Mouse (Mus musculus) lung, adult 2 months (tissue): ENCODE measurements at regions not wholly inside any gene's neighbourhood (a gene's known extent, or its start where the extent isn't known, plus 50 kb on each side); places are given as distances from the start of the nearest gene placed in this dataset.

Experiments
- DNase-seq: peaks from one replicate; pipeline ENCODE4 v3.0.0; 2022
- H3K4me1 ChIP-seq: fragments of 200-500 bp; 2 replicates; pipeline ENCODE4 v1.6.1; 2011; ENCODE audit warnings: low read length; ENCODE audit not compliant: control insufficient read depth, insufficient read depth
- H3K4me3 ChIP-seq: fragments of 200-500 bp; replicated peaks from 2 replicates; pipeline ENCODE3; 2011; ENCODE audit warnings: low read depth, mild to moderate bottlenecking, control low read depth, low read length; ENCODE audit errors: extremely low read depth
- CTCF ChIP-seq: fragments of 200-500 bp; IDR thresholded peaks from 2 replicates; pipeline ENCODE4 v1.5.1; 2011; ENCODE audit warnings: mild to moderate bottlenecking, low read length, control low read depth; ENCODE audit not compliant: insufficient read depth
- POLR2A ChIP-seq: fragments of 200-500 bp; IDR thresholded peaks from 2 replicates; pipeline ENCODE4 v1.6.1; 2011; ENCODE audit warnings: low read depth, mild to moderate bottlenecking, control low read depth, low read length, borderline replicate concordance; ENCODE audit errors: extremely low read depth
- WGBS: fragments of 180-500 bp; shearing (Covaris S2); methylation state at CpG from one replicate; pipeline ENCODE4 v1.1.7; 2018; 5-methylcytosine and 5-hydroxymethylcytosine counted together

GRCm38 (mm10) chr3:147443691-147443960 is 591.5 kb downstream of the Ttll7 start:
- DNase-seq = no peak
- H3K4me1 ChIP-seq = no peaks in the 10 kb centered on the region
- H3K4me3 ChIP-seq = no peak overlapping the region
- TF ChIP-seq POLR2A (no peak), CTCF (no peak)

- TF ChIP-seq CTCF (no peak), POLR2A (no peak)
- Histone ChIP-seq H3K4me3 (no peak overlapping the region), H3K4me1 (no peaks in the 10 kb centered on the region)
- WGBS = 88% methylated on average over 10 of the region's 10 CpGs
- DNase-seq = no peak
Observed at GRCm38 (mm10) chr3:147444005-147444763, 592.0 kb downstream of the Ttll7 start.

GRCm38 (mm10) chr3:147445066-147445844 is 593.1 kb downstream of the Ttll7 start:
- Histone ChIP-seq H3K4me3 (no peak overlapping the region), H3K4me1 (no peaks in the 10 kb centered on the region)
- WGBS = 80% methylated on average over 5 of the region's 5 CpGs
- TF ChIP-seq POLR2A (no peak), CTCF (no peak)
- DNase-seq = no peak

GRCm38 (mm10) chr3:147445884-147446283 is 593.7 kb downstream of the Ttll7 start:
- TF ChIP-seq POLR2A (no peak), CTCF (no peak)
- WGBS = 76% methylated on average over 8 of the region's 8 CpGs
- DNase-seq = no peak
- Histone ChIP-seq H3K4me1 (no peaks in the 10 kb centered on the region), H3K4me3 (no peak overlapping the region)

GRCm38 (mm10) chr3:147452176-147452575 is 600.0 kb downstream of the Ttll7 start:
- H3K4me3 ChIP-seq = no peak overlapping the region
- DNase-seq = no peak
- H3K4me1 ChIP-seq = no peaks in the 10 kb centered on the region
- 66% methylated on average over 4 of the region's 4 CpGs for WGBS
- TF ChIP-seq POLR2A = no peak
- no peak for TF ChIP-seq CTCF

GRCm38 (mm10) chr3:147455383-147455782 is 603.2 kb downstream of the Ttll7 start:
- WGBS = 81% methylated on average over 3 of the region's 3 CpGs
- TF ChIP-seq CTCF = no peak
- TF ChIP-seq POLR2A = no peak
- H3K4me3 ChIP-seq = no peak overlapping the region

GRCm38 (mm10) chr3:147456294-147456693 is 604.1 kb downstream of the Ttll7 start:
- DNase-seq = no peak
- no peak for TF ChIP-seq POLR2A
- TF ChIP-seq CTCF = no peak
- WGBS = 82% methylated on average over 4 of the region's 4 CpGs
- H3K4me3 ChIP-seq = no peak overlapping the region
- H3K4me1 ChIP-seq = no peaks in the 10 kb centered on the region

More at GRCm38 (mm10) chr3:147455383-147455782, 603.2 kb downstream of the Ttll7 start:
- no peaks in the 10 kb centered on the region for H3K4me1 ChIP-seq
- DNase-seq = no peak

GRCm38 (mm10) chr3:147458115-147458514 is 605.9 kb downstream of the Ttll7 start:
- no peak for DNase-seq
- TF ChIP-seq CTCF (no peak), POLR2A (no peak)
- 47% methylated on average over 4 of the region's 4 CpGs for WGBS
- H3K4me1 ChIP-seq = no peaks in the 10 kb centered on the region
- no peak overlapping the region for H3K4me3 ChIP-seq

- TF ChIP-seq CTCF (no peak), POLR2A (no peak)
- no peaks in the 10 kb centered on the region for H3K4me1 ChIP-seq
- 79% methylated on average over 1 of the region's 1 CpGs for WGBS
- DNase-seq = no peak
- no peak overlapping the region for H3K4me3 ChIP-seq
Observed at GRCm38 (mm10) chr3:147479890-147480289, 627.7 kb downstream of the Ttll7 start.
